Mouse (Mus musculus): ENCODE measurements at regions not wholly inside any gene's neighbourhood (a gene's known extent, or its start where the extent isn't known, plus 50 kb on each side); places are given as distances from the start of the nearest gene placed in this dataset.

DNA sequence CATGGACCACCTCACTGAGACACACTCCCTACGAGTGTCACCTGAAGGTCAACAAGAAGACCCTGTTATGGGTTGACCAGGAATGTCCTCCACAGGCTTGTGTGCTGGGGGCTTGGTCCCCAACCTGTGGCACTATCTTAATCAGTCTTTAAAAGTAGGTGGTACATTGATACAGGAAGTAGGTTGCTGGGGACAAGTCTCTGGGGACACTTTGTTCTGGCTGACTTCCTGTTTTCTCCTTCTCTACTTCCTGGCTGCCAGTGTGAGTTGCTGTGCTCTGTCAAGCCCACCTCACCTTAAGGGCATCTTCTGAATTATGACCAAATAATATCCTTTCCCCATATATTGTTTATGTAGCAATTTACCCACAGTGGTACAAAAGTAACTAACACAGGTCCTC lies 96.1 kb downstream of the Cct6b start:
- intact Hi-C loops (cut with DNase I) = no loop called here
- no peak for DNase-seq (ENCODE audit: low spot score)

- intact Hi-C loops (cut with DNase I) = no loop called here
- no peak for DNase-seq (ENCODE audit: low spot score)
Observed at GRCm38 (mm10) chr11:82664076-82664475, 100.0 kb downstream of the Cct6b start.

GRCm38 (mm10) chr11:82662086-82662485 lies 102.0 kb downstream of the Cct6b start:
- intact Hi-C loops (cut with DNase I) = no loop called here

DNA sequence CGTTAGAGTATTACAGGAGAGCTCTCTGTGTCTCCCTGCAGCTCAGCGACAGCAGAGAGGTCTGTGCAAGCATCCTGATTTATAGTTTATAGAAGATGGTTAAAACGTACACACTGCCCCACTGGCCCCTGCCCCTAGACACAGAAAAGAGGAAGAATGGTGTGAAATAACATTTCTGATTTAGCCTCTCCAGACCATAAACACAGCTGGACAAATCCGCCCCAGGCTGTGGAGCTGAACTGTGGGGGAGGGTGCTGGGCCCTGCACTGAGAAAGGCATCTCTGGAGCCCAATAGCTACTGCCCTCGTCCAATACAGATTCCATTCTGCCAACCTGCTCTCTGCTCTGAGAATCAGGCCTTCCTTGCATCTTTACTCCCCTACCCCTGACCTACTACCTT lies 112.4 kb downstream of the Cct6b start:
- intact Hi-C loops (cut with DNase I) = no loop called here
- no peak for DNase-seq (ENCODE audit: low spot score)

More at GRCm38 (mm10) chr11:82662086-82662485, 102.0 kb downstream of the Cct6b start:
- no peak for DNase-seq (ENCODE audit: low spot score)

- intact Hi-C loops (cut with DNase I) = no loop called here
- DNase-seq (ENCODE audit: low spot score) = no peak
Observed at GRCm38 (mm10) chr11:82638513-82638912, 125.6 kb downstream of the Cct6b start.

- intact Hi-C loops (cut with DNase I) = no loop called here
Observed at GRCm38 (mm10) chr11:82632191-82632590, 131.9 kb downstream of the Cct6b start.

GRCm38 (mm10) chr11:82631387-82631786 lies 132.7 kb downstream of the Cct6b start:
- intact Hi-C loops (cut with DNase I) = no loop called here
- DNase-seq (ENCODE audit: low spot score) = no peak

More at GRCm38 (mm10) chr11:82632191-82632590, 131.9 kb downstream of the Cct6b start:
- no peak for DNase-seq (ENCODE audit: low spot score)

GRCm38 (mm10) chr11:82626501-82627111 lies 137.5 kb downstream of the Cct6b start:
- intact Hi-C loops (cut with DNase I) = no loop called here
- no peak for DNase-seq (ENCODE audit: low spot score)

DNA sequence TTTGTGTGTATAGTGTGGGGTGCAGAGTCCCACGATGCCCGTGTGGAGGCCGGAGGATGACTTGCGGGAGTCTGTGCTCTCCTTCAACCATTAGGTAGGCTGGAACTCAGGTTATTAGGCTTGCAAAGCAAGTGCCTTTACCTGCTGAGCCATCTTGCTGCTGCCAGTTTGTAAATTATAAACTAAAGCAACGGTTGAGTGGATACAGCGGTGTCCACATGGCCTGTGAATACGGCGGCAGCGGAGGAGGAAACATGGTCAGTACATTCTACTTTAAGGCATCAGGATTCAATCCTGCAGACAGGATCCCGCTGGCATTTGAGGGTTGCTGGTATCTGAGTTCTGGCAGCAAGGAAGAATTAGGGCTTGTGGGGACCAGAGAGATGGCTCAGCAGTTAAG lies 143.1 kb downstream of the Cct6b start:
- no peak for DNase-seq (ENCODE audit: low spot score)
- intact Hi-C loops (cut with DNase I) = no loop called here

DNA sequence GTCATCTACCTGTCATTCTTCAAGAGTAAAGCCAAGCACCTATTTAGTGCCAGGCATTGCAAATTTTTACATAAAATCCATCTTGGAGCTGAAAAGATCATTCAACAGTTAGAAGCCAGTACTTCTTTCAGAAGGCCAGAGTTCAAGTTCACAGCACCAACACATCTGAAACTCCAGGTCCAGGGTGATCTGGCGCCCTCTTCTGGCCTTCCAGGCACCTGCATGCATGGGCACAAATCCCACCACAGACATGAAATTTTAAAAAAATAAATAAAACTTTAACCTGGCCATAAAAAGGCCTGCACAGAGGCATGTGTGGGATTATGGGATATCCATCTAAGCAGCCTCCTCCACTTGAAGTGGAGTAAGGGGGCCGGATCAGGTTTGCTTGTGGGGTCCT lies 144.7 kb downstream of the Cct6b start:
- intact Hi-C loops (cut with DNase I) = loop anchor here (5.0 kb wide), 1 partner anchor 382 kb away; no protein-coding TSS in a partner anchor
- DNase-seq (ENCODE audit: low spot score) = no peak

DNA sequence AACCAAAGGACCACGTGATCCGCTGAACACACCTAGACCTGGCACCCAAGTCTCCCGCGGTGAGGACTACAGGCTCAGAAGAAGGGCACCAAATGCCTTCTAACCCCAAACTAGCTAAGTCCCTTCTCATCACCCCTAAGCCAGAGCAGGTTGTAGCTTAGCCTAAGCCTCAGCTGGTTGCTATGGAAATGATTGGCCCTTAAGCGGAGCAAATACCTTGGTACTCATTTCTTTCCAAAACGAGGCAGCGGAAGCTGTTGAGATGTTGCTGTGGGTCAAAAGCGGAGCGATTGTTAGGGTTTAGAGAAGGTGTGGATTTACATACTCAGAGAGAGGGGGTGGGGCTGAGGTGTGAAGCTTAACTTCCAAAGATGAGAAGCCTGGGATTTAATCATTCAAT lies 145.7 kb downstream of the Cct6b start:
- no peak for DNase-seq (ENCODE audit: low spot score)
- intact Hi-C loops (cut with DNase I) = loop anchor here (5.0 kb wide), 1 partner anchor 381 kb away; no protein-coding TSS in a partner anchor

GRCm38 (mm10) chr11:82616856-82617255 lies 147.3 kb downstream of the Cct6b start:
- no peak for DNase-seq (ENCODE audit: low spot score)
- intact Hi-C loops (cut with DNase I) = loop anchor here (5.0 kb wide), 1 partner anchor 380 kb away; no protein-coding TSS in a partner anchor

- DNase-seq (ENCODE audit: low spot score) = no peak
- intact Hi-C loops (cut with DNase I) = no loop called here
Observed at GRCm38 (mm10) chr11:82614356-82614755, 149.8 kb downstream of the Cct6b start.

DNA sequence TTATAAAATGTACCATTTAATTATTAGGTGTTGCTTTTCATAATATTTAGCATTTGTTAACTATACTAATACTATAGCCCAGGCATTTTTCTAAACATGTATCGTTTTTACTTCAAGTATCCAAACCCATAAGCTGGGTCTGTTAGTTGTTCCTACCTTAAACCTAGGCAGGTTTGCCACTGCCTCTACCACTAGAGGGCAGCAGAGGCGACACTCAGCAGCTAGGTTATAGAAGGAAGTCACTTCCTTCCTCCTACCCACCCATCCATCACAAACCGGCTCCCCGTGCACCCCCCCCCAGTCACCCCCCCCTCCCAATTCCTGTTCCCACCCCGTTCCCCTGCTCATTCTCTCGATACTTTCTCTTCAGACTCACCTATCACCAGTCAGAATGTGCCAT lies 150.6 kb downstream of the Cct6b start:
- intact Hi-C loops (cut with DNase I) = loop anchor here (2.0 kb wide), 1 partner anchor 277 kb away; the partner anchor contains the start of gene Rad51d
- DNase-seq (ENCODE audit: low spot score) = no peak

GRCm38 (mm10) chr11:82612026-82612425 lies 152.1 kb downstream of the Cct6b start:
- intact Hi-C loops (cut with DNase I) = loop anchor here (2.0 kb wide), 1 partner anchor 279 kb away; the partner anchor contains the start of gene Rad51d
- no peak for DNase-seq (ENCODE audit: low spot score)

GRCm38 (mm10) chr11:82608963-82609362 lies 155.2 kb downstream of the Cct6b start:
- intact Hi-C loops (cut with DNase I) = no loop called here
- DNase-seq (ENCODE audit: low spot score) = no peak

DNA sequence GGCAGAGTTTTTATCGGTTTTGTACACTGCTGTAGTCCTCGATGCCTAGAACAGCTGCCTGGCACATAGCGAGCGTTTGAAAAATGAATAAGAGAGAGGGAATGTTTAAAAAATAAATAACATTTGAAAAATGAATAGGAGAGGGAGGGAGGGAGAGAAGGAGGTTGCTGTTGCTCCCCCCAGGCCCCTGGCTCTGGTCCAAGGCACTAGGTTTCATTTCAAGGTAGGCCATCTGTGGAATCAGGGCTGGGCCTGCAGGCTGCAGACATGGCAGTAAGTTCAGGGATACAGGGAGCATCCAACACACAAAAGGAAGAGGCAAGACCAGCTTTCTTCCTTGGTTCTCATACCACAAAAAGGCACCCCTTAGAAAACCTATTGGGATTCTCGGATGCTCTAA lies 156.5 kb downstream of the Cct6b start:
- intact Hi-C loops (cut with DNase I) = no loop called here
- no peak for DNase-seq (ENCODE audit: low spot score)

DNA sequence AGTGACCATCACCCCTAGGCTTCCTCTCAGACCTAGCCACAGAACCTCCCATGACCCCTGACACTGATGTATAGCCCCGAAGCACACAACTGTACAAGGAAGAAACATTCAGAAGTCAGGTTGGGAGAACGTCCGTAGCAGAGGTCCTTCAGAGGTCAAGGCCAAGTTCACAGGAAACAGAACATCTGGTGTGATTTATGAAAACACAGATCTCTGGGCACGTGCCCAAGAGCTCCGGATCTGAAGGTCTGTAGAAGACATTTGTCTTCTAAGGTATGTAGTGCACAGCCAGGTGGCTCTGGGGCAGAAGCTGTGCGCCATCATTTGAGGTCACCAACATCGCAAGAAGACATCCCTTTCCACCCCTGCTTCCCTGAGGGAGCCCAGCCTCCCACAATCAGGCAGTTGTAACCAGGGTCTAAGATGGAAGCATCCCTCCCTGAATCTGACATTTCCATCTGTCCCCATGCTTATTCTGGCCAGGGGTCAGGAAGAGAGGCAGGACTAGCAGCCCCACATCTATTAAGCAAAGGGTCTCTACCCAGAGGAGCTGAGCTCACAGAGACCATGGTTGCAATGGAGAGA lies 159.8 kb downstream of the Cct6b start:
- DNase-seq (ENCODE audit: low spot score) = no peak
- intact Hi-C loops (cut with DNase I) = no loop called here

DNA sequence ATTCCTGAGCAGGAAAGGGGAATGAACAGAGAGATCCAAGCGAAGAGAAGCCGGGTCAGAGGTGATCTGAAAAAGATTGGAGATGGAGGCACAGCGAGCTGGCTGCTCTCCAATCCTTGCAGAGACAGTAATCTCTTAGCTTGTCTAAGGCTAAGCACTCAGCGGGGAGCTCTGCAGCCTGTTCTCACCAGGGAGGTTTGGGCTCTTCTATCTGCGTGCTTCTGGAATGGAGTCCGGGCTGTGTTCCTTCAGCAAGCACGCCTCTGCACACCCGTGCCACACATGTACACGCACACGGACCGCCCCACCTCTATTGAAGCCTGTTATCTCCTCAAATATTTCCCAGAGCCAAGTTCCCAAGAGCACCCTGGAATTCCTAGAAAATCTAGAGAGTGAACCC lies 161.3 kb downstream of the Cct6b start:
- DNase-seq (ENCODE audit: low spot score) = no peak
- intact Hi-C loops (cut with DNase I) = no loop called here

DNA sequence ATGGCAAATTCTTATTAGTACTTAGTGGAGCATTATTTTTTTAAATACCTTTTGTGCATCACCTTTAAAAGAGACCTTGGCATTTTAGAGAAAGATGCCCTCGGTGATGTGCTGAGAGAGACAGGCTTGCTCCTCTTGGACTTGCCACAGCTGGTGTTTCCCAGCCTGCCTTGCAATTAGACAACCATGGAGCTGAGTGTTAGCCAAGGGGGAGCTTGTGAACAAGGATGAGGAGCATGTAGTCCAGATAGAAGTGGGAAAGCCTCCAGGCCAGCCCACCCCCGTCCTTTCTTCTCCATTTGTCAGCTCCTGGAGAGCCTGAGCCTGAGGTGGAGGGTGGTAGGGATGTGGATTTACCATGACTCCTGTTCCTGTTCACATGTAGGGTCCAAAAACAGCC lies 161.9 kb downstream of the Cct6b start:
- intact Hi-C loops (cut with DNase I) = no loop called here
- DNase-seq (ENCODE audit: low spot score) = no peak

DNA sequence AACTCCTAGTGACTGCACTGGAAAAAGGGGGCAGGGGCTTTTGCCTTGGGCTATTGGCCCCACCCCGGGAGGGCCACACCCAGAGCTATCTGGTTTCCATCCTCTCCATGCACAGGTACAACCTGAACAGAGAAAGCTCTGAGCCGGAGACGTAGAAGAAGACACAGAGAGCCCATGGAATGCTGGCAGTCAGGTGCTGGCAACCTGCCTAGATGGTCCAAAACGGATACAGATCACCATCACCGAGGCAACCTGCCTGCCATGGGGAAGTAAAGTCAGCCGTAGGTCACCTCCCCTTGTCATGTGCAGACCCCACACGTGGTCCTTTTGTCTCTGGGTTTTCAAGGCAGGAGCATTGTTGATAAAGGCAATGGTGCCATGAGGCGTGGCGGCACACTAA lies 164.0 kb downstream of the Cct6b start:
- no peak for DNase-seq (ENCODE audit: low spot score)
- intact Hi-C loops (cut with DNase I) = no loop called here

GRCm38 (mm10) chr11:82597757-82598156 lies 166.4 kb downstream of the Cct6b start:
- intact Hi-C loops (cut with DNase I) = no loop called here
- no peak for DNase-seq (ENCODE audit: low spot score)
